Mouse (Mus musculus) olfactory bulb, adult 2 months (tissue): ENCODE measurements around the gene Pdia2. TPM values are rescaled to one million over a fixed set of nuclear protein-coding genes. Genes with fewer than 3 reads are reported as not detected.

Experiments used
- H3K27ac ChIP-seq: fragments of 200-500 bp; 2 replicates; pipeline ENCODE4 v1.5.1; 2012; ENCODE audit warnings: low read depth, low read length; ENCODE audit not compliant: insufficient read depth
- H3K4me1 ChIP-seq: fragments of 200-500 bp; 2 replicates; pipeline ENCODE4 v1.6.1; 2012; ENCODE audit warnings: low read length; ENCODE audit not compliant: control insufficient read depth, insufficient read depth
- H3K4me3 ChIP-seq: fragments of 200-500 bp; 2 replicates; pipeline ENCODE4 v1.5.1; 2012; ENCODE audit warnings: mild to moderate bottlenecking, low read depth, low read length, moderate library complexity; ENCODE audit not compliant: insufficient read depth
- CTCF ChIP-seq: fragments of 200-500 bp; IDR thresholded peaks from 2 replicates; pipeline ENCODE4 v1.5.1; 2012; ENCODE audit warnings: low read depth, mild to moderate bottlenecking, low read length, moderate library complexity; ENCODE audit not compliant: insufficient read depth
- POLR2A ChIP-seq: fragments of 200-500 bp; IDR thresholded peaks from 2 replicates; pipeline ENCODE4 v1.6.1; 2012; ENCODE audit warnings: mild to moderate bottlenecking, low read depth, low read length, moderate library complexity; ENCODE audit not compliant: insufficient read depth
- WGBS: fragments of 180-500 bp; shearing (Covaris S2); methylation state at CpG from one replicate; pipeline ENCODE4 v1.1.7; 2018; 5-methylcytosine and 5-hydroxymethylcytosine counted together
- polyA plus RNA-seq: library from polyadenylated mRNA; stranded (reverse); fragments of >200 nt; gene quantifications from 2 replicates; pipeline ENCODE4 v1.2.4, GENCODE M21; 2012; ENCODE audit warnings: low replicate concordance; ENCODE audit not compliant: missing spikeins, insufficient read depth, insufficient read length

The Pdia2 gene
- polyA plus RNA-seq, 1 experiment = not detected

GRCm38 (mm10) chr17:26234386-26234785, 35.5 kb upstream of the Pdia2 start:
- TF ChIP-seq POLR2A (no peak), CTCF (no peak)
- H3K4me1 ChIP-seq = peaks cover 9% of the 10 kb centered on the region
- H3K4me3 ChIP-seq = no peak overlapping the region
- WGBS = 84% methylated on average over 8 of the region's 8 CpGs
- H3K27ac ChIP-seq = peak overlapping the region; percentile 12; the same call in 1 of the 2 replicates

GRCm38 (mm10) chr17:26232863-26233262, 34.0 kb upstream of the Pdia2 start:
- Histone ChIP-seq H3K27ac (no peak overlapping the region), H3K4me3 (no peak overlapping the region), H3K4me1 (peaks cover 9% of the 10 kb centered on the region)
- no peak for TF ChIP-seq POLR2A
- TF ChIP-seq CTCF = 0 out of 2 replicates have a peak, but pooled peaks have one; percentile 17
- 83% methylated on average over 8 of the region's 8 CpGs for WGBS

DNA sequence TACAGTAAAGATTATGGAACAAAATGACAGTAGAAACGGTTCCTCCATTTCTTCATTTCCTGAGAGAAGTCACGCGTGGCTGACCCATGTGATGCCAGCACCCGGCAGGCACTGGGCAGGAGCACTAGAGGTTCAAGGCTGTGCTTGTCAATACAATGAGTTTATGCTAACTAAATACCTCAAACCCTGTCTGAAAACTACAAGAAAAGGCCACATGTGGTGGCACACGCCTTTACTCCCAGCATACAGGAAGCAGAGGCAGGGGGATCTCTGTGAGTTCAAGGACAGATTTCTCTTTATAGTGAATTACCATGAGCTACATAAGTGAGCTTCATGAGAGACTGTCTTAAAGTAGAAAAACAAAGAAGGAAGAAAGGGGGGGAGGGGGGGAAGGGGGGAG, 32.3 kb upstream of the Pdia2 start:
- WGBS = 89% methylated on average over 5 of the region's 5 CpGs
- Histone ChIP-seq H3K27ac (no peak overlapping the region), H3K4me3 (no peak overlapping the region), H3K4me1 (peaks cover 6% of the 10 kb centered on the region)
- no peak for TF ChIP-seq POLR2A
- TF ChIP-seq CTCF = no peak

DNA sequence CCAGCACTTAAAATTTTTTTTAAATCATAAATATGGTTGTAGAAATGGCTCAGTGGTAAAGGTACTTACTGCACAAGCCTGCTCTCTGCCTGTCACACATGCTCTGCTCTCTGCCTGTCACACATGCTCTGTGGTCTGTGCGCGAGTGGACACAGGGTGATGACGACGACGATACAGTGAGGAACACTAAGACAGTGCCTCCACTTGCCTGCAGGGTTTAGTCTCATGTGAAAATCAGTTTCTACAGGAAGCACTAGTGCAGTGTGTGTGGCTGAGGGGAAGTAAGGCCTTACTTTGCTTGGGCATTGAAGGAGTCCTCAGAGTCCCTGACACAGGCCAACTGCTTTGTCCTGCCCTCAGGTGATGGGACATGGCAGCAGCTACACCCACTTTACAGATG, 30.9 kb upstream of the Pdia2 start:
- Histone ChIP-seq H3K4me3 (no peak overlapping the region), H3K4me1 (no peaks in the 10 kb centered on the region), H3K27ac (no peak overlapping the region)
- 95% methylated on average over 5 of the region's 5 CpGs for WGBS
- TF ChIP-seq CTCF (no peak), POLR2A (no peak)

- Histone ChIP-seq H3K4me3 (no peak overlapping the region), H3K4me1 (no peaks in the 10 kb centered on the region), H3K27ac (no peak overlapping the region)
- 85% methylated on average over 12 of the region's 12 CpGs for WGBS
- TF ChIP-seq CTCF = no peak
- TF ChIP-seq POLR2A = no peak
Observed at GRCm38 (mm10) chr17:26225150-26225549, 26.3 kb upstream of the Pdia2 start.

GRCm38 (mm10) chr17:26221508-26221907, 22.6 kb upstream of the Pdia2 start:
- Histone ChIP-seq H3K27ac (no peak overlapping the region), H3K4me1 (no peaks in the 10 kb centered on the region), H3K4me3 (no peak overlapping the region)
- TF ChIP-seq CTCF (no peak), POLR2A (no peak)
- WGBS = 76% methylated on average over 2 of the region's 2 CpGs

DNA sequence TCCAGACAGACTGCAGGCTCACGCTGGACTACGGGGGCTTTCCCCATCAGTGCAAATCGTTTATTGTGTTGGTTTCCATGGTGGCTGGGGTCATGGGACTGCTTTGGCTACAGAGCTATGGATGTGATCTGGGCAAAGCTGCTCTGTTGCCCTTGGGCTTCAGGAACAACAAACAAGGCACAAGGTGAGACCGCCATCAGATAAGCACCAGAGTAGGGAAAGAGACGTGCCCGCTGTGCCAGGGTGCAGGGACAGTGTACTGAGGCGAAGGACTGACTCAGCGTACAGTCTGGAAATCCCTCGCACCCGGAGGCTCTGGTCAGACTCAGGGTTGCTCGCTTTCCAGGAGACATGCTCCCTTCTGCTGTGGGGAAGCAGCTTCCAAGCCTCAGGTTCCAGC, 13.8 kb upstream of the Pdia2 start:
- 88% methylated on average over 11 of the region's 11 CpGs for WGBS
- TF ChIP-seq CTCF (no peak), POLR2A (no peak)
- Histone ChIP-seq H3K4me1 (no peaks in the 10 kb centered on the region), H3K27ac (no peak overlapping the region), H3K4me3 (no peak overlapping the region)

- no peak for TF ChIP-seq CTCF
- TF ChIP-seq POLR2A = no peak
- no peak overlapping the region for H3K4me3 ChIP-seq
- H3K27ac ChIP-seq = no peak overlapping the region
- no peaks in the 10 kb centered on the region for H3K4me1 ChIP-seq
- WGBS = 91% methylated on average over 7 of the region's 7 CpGs
Observed at GRCm38 (mm10) chr17:26212241-26212640, 13.4 kb upstream of the Pdia2 start.

- TF ChIP-seq POLR2A (no peak), CTCF (no peak)
- 90% methylated on average over 12 of the region's 12 CpGs for WGBS
- Histone ChIP-seq H3K27ac (no peak within 1 kb of the TSS), H3K4me3 (no peak within 1 kb of the TSS), H3K4me1 (peaks cover 15% of the 10 kb centered on the region)
Observed at GRCm38 (mm10) chr17:26207686-26208085, 8.8 kb upstream of the Pdia2 start, which contains the start of gene Arhgdig. TSS of gene Arhgdig (minus strand) at chr17:26207786.

- H3K4me1 ChIP-seq = peaks cover 18% of the 10 kb centered on the region
- TF ChIP-seq POLR2A = no peak
- no peak for TF ChIP-seq CTCF
- 73% methylated on average over 1 of the region's 1 CpGs for WGBS
- no peak overlapping the region for H3K4me3 ChIP-seq
- H3K27ac ChIP-seq = no peak overlapping the region
Observed at GRCm38 (mm10) chr17:26206392-26206791, 7.5 kb upstream of the Pdia2 start.
